Mouse (Mus musculus) erythroblast, embryonic 14.5 days (primary cell): ENCODE results near the gene Polr2b.

ENCODE experiments used
- GATA1 ChIP-seq: IDR thresholded peaks from 2 replicates; pipeline ENCODE4 v1.6.1; 2012; ENCODE audit warnings: low read length, inconsistent platforms, mixed read lengths
- TAL1 ChIP-seq: IDR thresholded peaks from 3 replicates; pipeline ENCODE4 v1.6.1; 2012; ENCODE audit warnings: low read length, inconsistent platforms, mixed read lengths

DNA sequence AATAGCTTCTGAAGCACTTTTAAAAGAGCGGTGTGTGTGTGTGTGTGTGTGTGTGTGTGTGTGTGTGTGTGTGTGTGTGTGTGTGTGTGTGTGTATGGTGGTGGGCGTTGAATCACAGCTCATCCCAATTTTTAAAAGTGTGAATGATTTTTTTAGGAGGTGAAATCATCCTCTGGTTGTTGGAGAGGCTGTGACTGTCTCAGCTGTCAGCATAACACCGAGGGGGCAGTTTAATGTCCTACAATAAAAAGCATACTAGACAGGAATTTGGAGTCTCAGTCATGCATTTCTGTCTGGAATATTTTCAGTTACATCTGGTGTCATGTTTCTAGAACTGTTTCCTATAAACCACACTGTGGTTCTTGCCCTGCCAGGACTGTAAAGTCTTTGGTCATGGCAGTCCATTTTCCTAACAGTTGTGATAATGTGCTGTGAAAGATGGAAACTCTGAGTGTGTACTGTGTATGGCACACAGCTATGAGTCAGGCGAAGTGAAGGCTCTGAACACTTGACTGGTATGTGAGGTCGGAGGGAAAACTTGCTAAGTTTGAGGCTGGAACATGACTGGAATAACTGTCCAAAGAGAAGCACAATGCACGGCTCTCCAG lies 8.5 kb upstream of the Polr2b start:
- TF ChIP-seq GATA1 (no peak), TAL1 (no peak)
